Mouse (Mus musculus) liver, embryonic 12.5 days (tissue): Measurements from ENCODE around the gene Slc9a2. TPM values are rescaled to one million over a fixed set of nuclear protein-coding genes. Genes with fewer than 3 reads are reported as not detected.
A peak's percentile ranks its signal among the peaks of the same experiment; 100 is the strongest.

ENCODE experiments used
- ATAC-seq: fragments of 200-750 bp; cut with Nextera tagmentation; 2 replicates; pipeline ENCODE4 v1.8.0; 2017; ENCODE audit warnings: moderate number of reproducible peaks, mild to moderate bottlenecking, moderate library complexity
- H3K27ac ChIP-seq: fragments of 300-500 bp; sonication (generic); 2 replicates; pipeline ENCODE4 v1.5.1; 2016; ENCODE audit warnings: mild to moderate bottlenecking
- H3K27me3 ChIP-seq: fragments of 300-500 bp; sonication (generic); replicated peaks from 2 replicates; pipeline ENCODE4 v1.6.1; 2016; ENCODE audit warnings: mild to moderate bottlenecking, moderate library complexity
- H3K36me3 ChIP-seq: fragments of 300-500 bp; sonication (generic); 2 replicates; pipeline ENCODE4 v1.6.1; 2016; ENCODE audit warnings: mild to moderate bottlenecking, moderate library complexity
- H3K4me1 ChIP-seq: fragments of 300-500 bp; sonication (generic); 2 replicates; pipeline ENCODE4 v1.6.1; 2016
- H3K4me2 ChIP-seq: fragments of 300-500 bp; sonication (generic); 2 replicates; pipeline ENCODE4 v1.6.1; 2016; ENCODE audit warnings: mild to moderate bottlenecking, moderate library complexity
- H3K4me3 ChIP-seq: fragments of 300-500 bp; sonication (generic); 2 replicates; pipeline ENCODE4 v1.5.1; 2016; ENCODE audit warnings: mild to moderate bottlenecking, moderate library complexity
- H3K9ac ChIP-seq: fragments of 300-500 bp; sonication (generic); 2 replicates; pipeline ENCODE4 v1.6.1; 2016; ENCODE audit warnings: mild to moderate bottlenecking, moderate library complexity
- H3K9me3 ChIP-seq: fragments of 300-500 bp; sonication (generic); replicated peaks from 2 replicates; pipeline ENCODE4 v1.6.1; 2016; ENCODE audit warnings: mild to moderate bottlenecking, moderate library complexity
- WGBS: fragments of 180-500 bp; shearing (Covaris S2); methylation state at CpG from one replicate; pipeline ENCODE4 v1.1.7; 2016; ENCODE audit not compliant: insufficient replicate concordance; 5-methylcytosine and 5-hydroxymethylcytosine counted together
- polyA plus RNA-seq: library from polyadenylated mRNA; unstranded; fragments of >200 nt; fragmentation: Nextera tagmentation; extraction: Ambion mirVana; gene quantifications from 2 replicates; pipeline ENCODE4 v1.2.1, GENCODE M21; 2016

The Slc9a2 gene
- not detected in 2 replicates for polyA plus RNA-seq

- H3K36me3 ChIP-seq, result no peaks in the 10 kb centered on the region
- no peaks in the 10 kb centered on the region for H3K9me3 ChIP-seq
- WGBS, result 2% methylated on average over 25 of the region's 25 CpGs
- no peak for ATAC-seq
- peak within 1 kb of the TSS; percentile 54 for H3K4me3 ChIP-seq
- peak within 1 kb of the TSS; percentile 22; the same call in 1 of the 2 replicates for H3K9ac ChIP-seq
- H3K4me2 ChIP-seq, result peak within 1 kb of the TSS; percentile 80
- H3K27me3 ChIP-seq, result peaks cover 66% of the 10 kb centered on the region
- H3K4me1 ChIP-seq, result peaks cover 19% of the 10 kb centered on the region
- H3K27ac ChIP-seq, result no peak within 1 kb of the TSS
Measured at GRCm38 (mm10) chr1:40680067-40680867, at the start of gene Slc9a2. TSS of gene Slc9a2 (plus strand) at chr1:40680574.

GRCm38 (mm10) chr1:40632407-40633062, 47.8 kb upstream of the Slc9a2 start:
- no peaks in the 10 kb centered on the region for H3K9me3 ChIP-seq
- H3K27ac ChIP-seq, result no peak overlapping the region
- no peak overlapping the region for H3K4me2 ChIP-seq
- H3K36me3 ChIP-seq, result no peaks in the 10 kb centered on the region
- ATAC-seq, result no peak
- H3K27me3 ChIP-seq, result no peaks in the 10 kb centered on the region
- no peak overlapping the region for H3K4me3 ChIP-seq
- no peak overlapping the region for H3K9ac ChIP-seq
- 38% methylated on average over 2 of the region's 2 CpGs for WGBS
- no peaks in the 10 kb centered on the region for H3K4me1 ChIP-seq

GRCm38 (mm10) chr1:40634608-40635007, 45.8 kb upstream of the Slc9a2 start:
- H3K4me3 ChIP-seq, result no peak overlapping the region
- H3K36me3 ChIP-seq, result no peaks in the 10 kb centered on the region
- H3K4me1 ChIP-seq, result no peaks in the 10 kb centered on the region
- no peak for ATAC-seq
- no peak overlapping the region for H3K4me2 ChIP-seq
- H3K27ac ChIP-seq, result no peak overlapping the region
- H3K27me3 ChIP-seq, result no peaks in the 10 kb centered on the region
- H3K9me3 ChIP-seq, result no peaks in the 10 kb centered on the region
- WGBS, result 42% methylated on average over 4 of the region's 4 CpGs
- H3K9ac ChIP-seq, result no peak overlapping the region

- WGBS, result 39% methylated on average over 2 of the region's 2 CpGs
- no peak overlapping the region for H3K4me2 ChIP-seq
- no peak for ATAC-seq
- H3K4me1 ChIP-seq, result no peaks in the 10 kb centered on the region
- no peaks in the 10 kb centered on the region for H3K9me3 ChIP-seq
- no peaks in the 10 kb centered on the region for H3K27me3 ChIP-seq
- no peak overlapping the region for H3K9ac ChIP-seq
- H3K36me3 ChIP-seq, result no peaks in the 10 kb centered on the region
- no peak overlapping the region for H3K27ac ChIP-seq
- no peak overlapping the region for H3K4me3 ChIP-seq
Measured at GRCm38 (mm10) chr1:40648234-40648633, 32.1 kb upstream of the Slc9a2 start.

GRCm38 (mm10) chr1:40650803-40651497, 29.4 kb upstream of the Slc9a2 start:
- whole genome bisulfite sequencing, result 41% methylated on average over 6 of the region's 6 CpGs

GRCm38 (mm10) chr1:40657035-40657434, 23.3 kb upstream of the Slc9a2 start:
- no peak overlapping the region for H3K27ac ChIP-seq
- no peak overlapping the region for H3K4me2 ChIP-seq
- no peak for ATAC-seq
- H3K9ac ChIP-seq, result no peak overlapping the region
- no peak overlapping the region for H3K4me3 ChIP-seq
- WGBS, result 55% methylated on average over 4 of the region's 4 CpGs
- no peaks in the 10 kb centered on the region for H3K36me3 ChIP-seq
- no peaks in the 10 kb centered on the region for H3K27me3 ChIP-seq
- H3K9me3 ChIP-seq, result no peaks in the 10 kb centered on the region
- no peaks in the 10 kb centered on the region for H3K4me1 ChIP-seq

More at GRCm38 (mm10) chr1:40650803-40651497, 29.4 kb upstream of the Slc9a2 start:
- Histone ChIP-seq H3K36me3 (no peaks in the 10 kb centered on the region), H3K27ac (no peak overlapping the region), H3K4me1 (no peaks in the 10 kb centered on the region), H3K27me3 (no peaks in the 10 kb centered on the region), H3K9me3 (no peaks in the 10 kb centered on the region), H3K4me3 (no peak overlapping the region), H3K4me2 (no peak overlapping the region), H3K9ac (no peak overlapping the region)
- ATAC-seq, result no peak

GRCm38 (mm10) chr1:40657978-40658496, 22.3 kb upstream of the Slc9a2 start:
- Histone ChIP-seq H3K9me3 (no peaks in the 10 kb centered on the region), H3K27ac (no peak overlapping the region), H3K27me3 (no peaks in the 10 kb centered on the region), H3K4me2 (no peak overlapping the region), H3K9ac (no peak overlapping the region), H3K4me3 (no peak overlapping the region), H3K36me3 (no peaks in the 10 kb centered on the region), H3K4me1 (no peaks in the 10 kb centered on the region)
- 38% methylated on average over 8 of the region's 8 CpGs for WGBS
- no peak for ATAC-seq

- WGBS, result 55% methylated on average over 12 of the region's 12 CpGs
- Histone ChIP-seq H3K36me3 (no peaks in the 10 kb centered on the region), H3K27ac (no peak overlapping the region), H3K27me3 (no peaks in the 10 kb centered on the region), H3K9ac (no peak overlapping the region), H3K4me3 (no peak overlapping the region), H3K4me1 (no peaks in the 10 kb centered on the region), H3K4me2 (no peak overlapping the region), H3K9me3 (no peaks in the 10 kb centered on the region)
- ATAC-seq, result no peak
Measured at GRCm38 (mm10) chr1:40659017-40659416, 21.4 kb upstream of the Slc9a2 start.

- H3K27me3 ChIP-seq, result no peaks in the 10 kb centered on the region
- H3K27ac ChIP-seq, result no peak overlapping the region
Measured at GRCm38 (mm10) chr1:40659496-40659895, 20.9 kb upstream of the Slc9a2 start.

GRCm38 (mm10) chr1:40660838-40661237, 19.5 kb upstream of the Slc9a2 start:
- H3K36me3 ChIP-seq, result no peaks in the 10 kb centered on the region
- no peak overlapping the region for H3K4me3 ChIP-seq
- WGBS, result 58% methylated on average over 6 of the region's 6 CpGs
- H3K27ac ChIP-seq, result no peak overlapping the region
- H3K4me1 ChIP-seq, result no peaks in the 10 kb centered on the region
- peaks cover 7% of the 10 kb centered on the region; the same call in 1 of the 2 replicates for H3K27me3 ChIP-seq
- H3K4me2 ChIP-seq, result no peak overlapping the region
- no peaks in the 10 kb centered on the region for H3K9me3 ChIP-seq
- H3K9ac ChIP-seq, result no peak overlapping the region
- no peak for ATAC-seq

More at GRCm38 (mm10) chr1:40659496-40659895, 20.9 kb upstream of the Slc9a2 start:
- Histone ChIP-seq H3K4me3 (no peak overlapping the region), H3K9me3 (no peaks in the 10 kb centered on the region), H3K36me3 (no peaks in the 10 kb centered on the region), H3K9ac (no peak overlapping the region), H3K4me2 (no peak overlapping the region), H3K4me1 (no peaks in the 10 kb centered on the region)
- no peak for ATAC-seq
- 58% methylated on average over 9 of the region's 9 CpGs for WGBS

GRCm38 (mm10) chr1:40665401-40666370, 14.7 kb upstream of the Slc9a2 start:
- H3K36me3 ChIP-seq, result no peaks in the 10 kb centered on the region
- H3K4me1 ChIP-seq, result no peaks in the 10 kb centered on the region
- no peak for ATAC-seq
- H3K9ac ChIP-seq, result no peak overlapping the region
- H3K4me2 ChIP-seq, result no peak overlapping the region
- H3K9me3 ChIP-seq, result no peaks in the 10 kb centered on the region
- no peak overlapping the region for H3K27ac ChIP-seq
- WGBS, result 17% methylated on average over 12 of the region's 12 CpGs
- peaks cover 13% of the 10 kb centered on the region; the same call in 1 of the 2 replicates for H3K27me3 ChIP-seq
- no peak overlapping the region for H3K4me3 ChIP-seq
